Mouse (Mus musculus) liver, embryonic 14.5 days (tissue): ENCODE measurements at regions not wholly inside any gene's neighbourhood (a gene's known extent, or its start where the extent isn't known, plus 50 kb on each side); places are given as distances from the start of the nearest gene placed in this dataset.

Experiments used
- ATAC-seq: fragments of 200-750 bp; cut with Nextera tagmentation; 2 replicates; pipeline ENCODE4 v1.8.0; 2017; ENCODE audit warnings: moderate number of reproducible peaks, mild to moderate bottlenecking, moderate library complexity; ENCODE audit not compliant: insufficient read depth
- DNase-seq, 3 experiments: peaks; one replicate each; pipeline ENCODE4 v3.0.0-alpha.2; 2012 to 2013; ENCODE audit warnings: low read depth in 3 of 3, low spot score in 3 of 3
- H3K27ac ChIP-seq: fragments of 300-500 bp; sonication (generic); 2 replicates; pipeline ENCODE4 v1.5.1; 2014; ENCODE audit warnings: moderate library complexity, mild to moderate bottlenecking, control low read depth, inconsistent platforms
- H3K27me3 ChIP-seq: fragments of 300-500 bp; sonication (generic); 2 replicates; pipeline ENCODE4 v1.6.1; 2014; ENCODE audit warnings: mild to moderate bottlenecking, low read length, moderate library complexity; ENCODE audit not compliant: control insufficient read depth, insufficient read depth
- H3K36me3 ChIP-seq: fragments of 300-500 bp; sonication (generic); replicated peaks from 2 replicates; pipeline ENCODE4 v1.6.1; 2014; ENCODE audit warnings: low read depth; ENCODE audit not compliant: control insufficient read depth, insufficient read depth
- H3K4me1 ChIP-seq, 2 experiments: fragments of 200-500 bp in 1 of 2; fragments of 300-500 bp in 1 of 2; sonication (generic) in 1 of 2; replicated peaks; 2 replicates each; pipeline ENCODE4 v1.6.1; 2012 to 2014; ENCODE audit warnings: antibody characterized with exemption in 1 of 2, inconsistent platforms in 1 of 2, low read length in 1 of 2; ENCODE audit not compliant: control insufficient read depth in 2 of 2, insufficient read depth in 2 of 2
- H3K4me2 ChIP-seq: fragments of 300-500 bp; sonication (generic); 2 replicates; pipeline ENCODE4 v1.6.1; 2014; ENCODE audit warnings: low read depth, mild to moderate bottlenecking, control low read depth, moderate library complexity
- H3K4me3 ChIP-seq, 2 experiments: fragments of 200-500 bp in 1 of 2; fragments of 300-500 bp in 1 of 2; sonication (generic) in 1 of 2; 2 replicates each; pipeline ENCODE4 v1.5.1; 2012 to 2014; ENCODE audit warnings: low read depth in 2 of 2, low read length in 2 of 2, mild to moderate bottlenecking in 2 of 2, control low read depth in 1 of 2, inconsistent platforms in 1 of 2, moderate library complexity in 1 of 2; ENCODE audit not compliant: insufficient read depth in 1 of 2
- H3K9ac ChIP-seq: fragments of 300-500 bp; sonication (generic); replicated peaks from 2 replicates; pipeline ENCODE4 v1.6.1; 2014; ENCODE audit warnings: mild to moderate bottlenecking, control low read depth, moderate library complexity
- H3K9me3 ChIP-seq: fragments of 300-500 bp; sonication (generic); 2 replicates; pipeline ENCODE4 v1.6.1; 2016; ENCODE audit warnings: low read length, mixed read lengths; ENCODE audit not compliant: control insufficient read depth
- CTCF ChIP-seq: IDR thresholded peaks from 2 replicates; pipeline ENCODE4 v1.5.1; 2016; ENCODE audit warnings: antibody characterized with exemption, low read depth, control low read depth
- EP300 ChIP-seq: IDR thresholded peaks from 2 replicates; pipeline ENCODE4 v1.6.1; 2016; ENCODE audit warnings: antibody characterized with exemption, low read depth
- WGBS: fragments of 180-500 bp; shearing (Covaris S2); extraction: QIAGEN DNeasy Blood & Tissue Kit; methylation state at CpG from one replicate; pipeline ENCODE4 v1.1.7; 2014; ENCODE audit not compliant: insufficient replicate concordance; 5-methylcytosine and 5-hydroxymethylcytosine counted together

DNA sequence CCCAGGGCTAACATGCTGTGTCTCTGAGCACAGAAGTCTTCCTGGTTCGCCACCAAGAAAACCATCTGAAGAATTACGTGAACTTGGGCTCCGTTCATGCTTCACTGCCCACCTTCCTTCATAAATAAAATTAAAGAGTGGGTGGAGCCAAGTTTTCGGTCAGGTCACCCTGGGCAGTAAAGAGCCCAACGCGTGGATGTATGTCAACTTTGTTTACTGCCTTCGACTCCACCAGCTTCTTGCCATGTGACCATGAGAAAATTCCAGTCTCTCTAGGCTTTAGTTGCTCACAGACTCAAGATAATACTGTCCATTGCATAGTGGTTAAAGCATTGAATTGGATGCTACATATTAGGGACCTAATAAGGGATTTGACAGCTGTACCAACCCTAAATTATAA is 304.3 kb upstream of the Slc24a5 start:
- no peaks in the 10 kb centered on the region for H3K9me3 ChIP-seq
- ATAC-seq (no peak), DNase-seq (no peak)
- H3K36me3 ChIP-seq: no peaks in the 10 kb centered on the region
- no peak overlapping the region for H3K4me3 ChIP-seq
- H3K4me2 ChIP-seq: no peak overlapping the region
- 71% methylated on average over 7 of the region's 7 CpGs for WGBS
- no peak overlapping the region for H3K27ac ChIP-seq
- no peak for TF ChIP-seq EP300
- no peak for TF ChIP-seq CTCF
- H3K27me3 ChIP-seq: no peaks in the 10 kb centered on the region
- H3K9ac ChIP-seq: no peak overlapping the region
- H3K4me1 ChIP-seq: 0 out of 4 replicates have a peak, but pooled peaks cover 0 to 2% of the 10 kb centered on the region in 2 experiments

DNA sequence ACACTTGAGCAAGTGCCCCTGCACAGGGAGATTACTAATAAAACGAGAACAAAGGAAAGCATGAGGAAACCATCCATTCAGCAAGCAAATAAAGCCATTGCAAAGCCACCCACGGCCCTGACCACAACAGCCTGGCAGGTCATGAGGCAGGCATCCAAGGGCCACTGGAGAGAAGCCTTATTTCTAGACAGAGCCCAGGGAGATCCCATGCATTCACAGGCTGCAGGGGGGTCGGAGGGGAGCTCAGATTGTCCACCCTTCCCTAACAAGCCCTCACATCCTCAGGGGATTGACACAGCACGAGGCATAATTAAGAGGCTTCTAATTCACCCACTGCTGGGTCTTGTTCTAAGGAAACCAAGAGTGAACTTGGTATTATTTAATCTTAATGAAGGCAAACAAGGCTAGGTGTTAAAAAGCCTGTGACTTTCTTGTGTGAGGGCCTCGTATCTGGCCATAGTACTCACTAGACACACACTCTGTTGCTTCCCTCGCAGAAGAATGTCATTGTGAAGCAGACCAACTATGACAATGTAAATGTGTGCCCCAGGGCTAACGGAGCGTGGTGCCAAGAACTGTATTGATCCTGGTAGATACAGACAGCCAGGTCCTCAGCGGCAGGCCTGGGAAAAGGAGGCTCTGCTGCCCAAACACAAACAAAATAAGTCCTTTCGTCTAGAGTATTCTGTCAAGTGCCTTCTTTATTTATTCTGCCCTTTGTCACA is 303.6 kb upstream of the Slc24a5 start:
- Histone ChIP-seq H3K4me3 (no peak overlapping the region), H3K9ac (no peak overlapping the region), H3K36me3 (no peaks in the 10 kb centered on the region), H3K9me3 (no peaks in the 10 kb centered on the region), H3K27me3 (no peaks in the 10 kb centered on the region), H3K27ac (no peak overlapping the region), H3K4me1 (no peaks in the 10 kb centered on the region), H3K4me2 (no peak overlapping the region)
- ATAC-seq (no peak), DNase-seq (no peak)
- 48% methylated on average over 10 of the region's 10 CpGs for WGBS
- TF ChIP-seq CTCF (no peak), EP300 (no peak)

DNA sequence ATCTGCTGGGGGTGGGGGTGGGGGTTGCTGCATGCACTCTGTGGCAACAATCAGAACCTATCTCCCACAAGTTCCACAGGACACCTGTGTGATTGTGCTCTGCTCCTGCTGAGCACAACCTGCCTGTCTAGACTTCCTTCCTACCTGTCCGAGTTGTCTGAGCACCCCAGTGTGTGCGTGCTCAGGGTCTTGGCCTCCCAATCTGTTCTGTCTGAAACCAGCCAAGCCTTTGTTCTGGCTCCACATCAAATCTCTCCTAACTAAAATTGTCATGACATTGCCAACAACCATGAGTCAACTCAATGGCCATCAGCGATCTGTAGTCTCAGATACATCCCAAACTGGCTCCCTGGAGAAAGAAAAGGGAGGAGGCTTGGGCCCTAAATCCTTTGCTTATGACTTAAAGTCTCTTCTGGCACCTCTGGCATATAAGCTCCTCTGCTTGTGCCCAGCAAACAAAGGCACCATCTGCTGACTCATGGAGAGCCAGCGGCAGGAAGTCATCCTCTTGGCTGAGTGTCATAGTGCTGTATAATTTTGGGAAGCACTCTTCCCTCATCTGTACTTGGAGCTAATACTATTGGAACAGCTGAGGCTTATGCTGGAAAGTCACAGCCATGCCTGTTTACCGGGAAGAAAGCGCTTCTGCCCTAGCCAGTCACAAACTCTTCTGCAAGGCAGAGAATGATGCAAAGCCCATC is 298.5 kb upstream of the Slc24a5 start:
- Histone ChIP-seq H3K9me3 (no peaks in the 10 kb centered on the region), H3K9ac (no peak overlapping the region), H3K4me3 (no peak overlapping the region), H3K36me3 (no peaks in the 10 kb centered on the region), H3K4me1 (no peaks in the 10 kb centered on the region), H3K4me2 (no peak overlapping the region), H3K27ac (no peak overlapping the region), H3K27me3 (no peaks in the 10 kb centered on the region)
- no peak for DNase-seq
- WGBS: 73% methylated on average over 6 of the region's 6 CpGs
- ATAC-seq: no peak
- TF ChIP-seq CTCF (no peak), EP300 (no peak)

DNA sequence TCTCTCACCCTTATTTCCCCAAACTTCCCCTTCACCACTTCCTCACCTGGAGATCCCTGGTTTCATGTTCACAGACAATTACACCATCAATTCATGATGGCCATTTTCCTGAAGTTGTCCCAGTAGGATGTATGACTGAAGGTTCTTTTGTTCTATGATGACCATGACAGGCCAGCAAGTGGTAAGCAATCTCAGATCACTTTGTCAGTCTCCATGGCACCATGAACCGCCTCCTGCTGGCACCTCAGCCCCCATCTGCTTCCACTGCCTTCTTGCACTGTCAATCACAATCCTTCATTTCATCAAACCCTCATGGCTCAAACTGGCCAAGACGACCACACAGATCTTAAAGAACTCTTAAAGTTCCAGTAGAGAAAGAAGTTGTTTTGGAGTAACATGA is 297.9 kb upstream of the Slc24a5 start:
- Histone ChIP-seq H3K36me3 (no peaks in the 10 kb centered on the region), H3K27ac (no peak overlapping the region), H3K9ac (no peak overlapping the region), H3K4me2 (no peak overlapping the region), H3K9me3 (no peaks in the 10 kb centered on the region), H3K4me1 (no peaks in the 10 kb centered on the region), H3K4me3 (no peak overlapping the region), H3K27me3 (no peaks in the 10 kb centered on the region)
- no peak for DNase-seq
- no peak for ATAC-seq
- TF ChIP-seq EP300 (no peak), CTCF (no peak)
- 50% methylated on average over 2 of the region's 2 CpGs for WGBS

DNA sequence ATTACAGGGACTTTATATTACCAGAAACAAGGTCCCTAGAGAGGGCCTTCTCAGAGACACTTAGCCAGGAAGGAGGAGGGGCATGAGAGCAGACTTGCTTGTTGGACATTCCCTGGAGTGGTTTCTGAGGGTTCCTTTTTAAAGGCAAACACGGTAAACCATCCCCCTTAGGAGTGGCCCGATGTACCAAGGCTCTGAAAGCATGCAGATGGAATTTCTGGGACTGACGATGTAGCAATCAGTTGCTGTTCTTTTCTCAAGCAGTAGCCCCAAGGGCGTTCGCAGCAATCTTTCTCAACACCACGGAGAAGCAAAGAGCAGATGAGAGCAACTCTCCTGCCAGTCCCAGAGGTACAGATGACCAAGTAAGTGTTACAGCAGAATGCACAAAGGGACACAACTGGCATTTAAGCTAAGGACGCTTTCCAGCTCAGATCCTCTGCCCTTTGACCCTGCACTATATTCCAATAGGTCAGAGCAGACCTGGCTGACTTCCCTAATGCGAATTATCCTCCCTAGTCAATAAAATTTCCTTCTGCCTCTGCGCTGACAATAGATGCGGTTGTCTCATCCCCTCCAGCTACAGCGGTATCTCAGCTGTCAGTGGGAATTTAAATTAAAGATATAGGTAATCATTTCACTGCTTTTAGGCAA is 295.7 kb upstream of the Slc24a5 start:
- Histone ChIP-seq H3K4me3 (no peak overlapping the region), H3K36me3 (no peaks in the 10 kb centered on the region), H3K4me1 (no peaks in the 10 kb centered on the region), H3K27me3 (no peaks in the 10 kb centered on the region), H3K27ac (no peak overlapping the region), H3K9ac (no peak overlapping the region), H3K9me3 (no peaks in the 10 kb centered on the region), H3K4me2 (no peak overlapping the region)
- no peak for DNase-seq
- no peak for ATAC-seq
- TF ChIP-seq CTCF (no peak), EP300 (no peak)
- WGBS: 56% methylated on average over 11 of the region's 11 CpGs
